Mouse (Mus musculus): ENCODE data around the gene Ifi206. TPM values are rescaled to one million over a fixed set of nuclear protein-coding genes. Genes with fewer than 3 reads are reported as not detected.

Ifi206 gene
- polyA plus RNA-seq, 1 experiment from 2014 or later = not detected

Small RNAs within 50 kb of the gene (microRNA-seq; reads per million reads assigned to microRNA genes)
- gene Gm44481 = not detected

Other genes with a start within 250 kb of the Ifi206 start
- gene Olfr418, start 225.0 kb downstream of the Ifi206 start, polyA plus RNA-seq (2015; fragmentation: Nextera tagmentation; extraction: Ambion mirVana) = not detected in 2 replicates
- not detected in 2 replicates for gene Mptx2, start 213.3 kb downstream of the Ifi206 start, polyA plus RNA-seq (2015; fragmentation: Nextera tagmentation; extraction: Ambion mirVana)
- gene Ackr1, start 157.3 kb downstream of the Ifi206 start, polyA plus RNA-seq (2015; fragmentation: Nextera tagmentation; extraction: Ambion mirVana) = 8.0 and 10.3 TPM in 2 replicates
- gene Aim2, start 140.2 kb downstream of the Ifi206 start, polyA plus RNA-seq (2015; fragmentation: Nextera tagmentation; extraction: Ambion mirVana) = 7.3 and 7.6 TPM in 2 replicates
- gene Cadm3, start 123.3 kb downstream of the Ifi206 start, polyA plus RNA-seq (2015; fragmentation: Nextera tagmentation; extraction: Ambion mirVana) = 17.5 and 20.1 TPM in 2 replicates
- not detected in 2 replicates for gene Ifi214, start 44.9 kb upstream of the Ifi206 start, polyA plus RNA-seq (2015; fragmentation: Nextera tagmentation; extraction: Ambion mirVana)
- not detected in 2 replicates for gene Ifi213, start 108.2 kb upstream of the Ifi206 start, polyA plus RNA-seq (2015; fragmentation: Nextera tagmentation; extraction: Ambion mirVana)
- not detected in 2 replicates for gene Ifi209, start 139.9 kb upstream of the Ifi206 start, polyA plus RNA-seq (2015; fragmentation: Nextera tagmentation; extraction: Ambion mirVana)
- gene Ifi208, start 182.6 kb upstream of the Ifi206 start, polyA plus RNA-seq (2015; fragmentation: Nextera tagmentation; extraction: Ambion mirVana) = not detected in 2 replicates

All from forebrain, embryonic 13.5 days (tissue).